Mouse (Mus musculus): ENCODE measurements around the gene Tdrkh.
A peak's percentile ranks its signal among the peaks of the same experiment; 100 is the strongest.

DNA sequence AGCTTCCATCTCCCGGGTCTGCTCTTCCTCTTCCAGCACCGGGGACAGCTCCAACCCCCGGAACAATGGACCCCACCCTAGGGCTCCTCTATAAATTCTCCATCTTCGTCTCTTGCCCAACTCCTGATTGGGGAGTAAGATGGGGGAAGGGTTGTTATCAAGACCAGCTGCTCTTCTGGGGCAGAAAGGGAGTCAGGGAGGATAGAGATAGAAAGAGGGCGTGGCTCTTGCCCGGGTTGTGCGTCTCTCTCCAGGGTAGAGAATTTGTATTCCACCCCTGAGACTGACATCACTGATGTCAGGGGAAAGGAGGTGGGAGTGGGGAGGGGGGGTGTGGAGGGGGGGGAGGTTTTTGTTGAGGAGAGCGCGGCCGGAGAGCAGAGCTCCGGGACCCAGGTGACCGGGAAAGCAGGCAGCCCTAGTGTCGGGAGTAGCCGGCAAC lies 64.9 kb downstream of the Tdrkh start, which contains the start of gene Celf3:
- no peak for TF ChIP-seq CTCF (IDR thresholded peaks at IDR 0.05; ENCODE audit: extremely low read depth, insufficient read depth, low read length)
- TF ChIP-seq POLR2A (IDR thresholded peaks at IDR 0.05; ENCODE audit: extremely low read depth, insufficient read depth, low read length): peak; percentile 54; the same call in 1 of the 2 replicates
